Mouse (Mus musculus) cortical plate, adult 2 months (tissue): ENCODE measurements around the gene Ssb.

ENCODE experiments used
- CTCF ChIP-seq: fragments of 200-500 bp; IDR thresholded peaks from 2 replicates; pipeline ENCODE4 v1.5.1; 2011; ENCODE audit warnings: mild to moderate bottlenecking, control low read depth, low read length; ENCODE audit not compliant: insufficient read depth; ENCODE audit errors: extremely low read depth
- POLR2A ChIP-seq: fragments of 200-500 bp; IDR thresholded peaks from 2 replicates; pipeline ENCODE4 v1.6.1; 2011; ENCODE audit warnings: mild to moderate bottlenecking, low read length, control low read depth; ENCODE audit not compliant: insufficient read depth; ENCODE audit errors: extremely low read depth

GRCm38 (mm10) chr2:69856392-69856791 is 5.0 kb upstream of the Ssb start:
- TF ChIP-seq CTCF: no peak
- TF ChIP-seq POLR2A: no peak
